Mouse (Mus musculus) limb, embryonic 14.5 days (tissue): Measurements from ENCODE around the gene E2f4. TPM values are rescaled to one million over a fixed set of nuclear protein-coding genes. Genes with fewer than 3 reads are reported as not detected.

Experiments
- ATAC-seq: fragments of 200-750 bp; cut with Nextera tagmentation; 2 replicates; pipeline ENCODE4 v1.8.0; 2017; ENCODE audit warnings: low read depth, moderate number of reproducible peaks, moderate TSS enrichment; ENCODE audit not compliant: low FRiP score
- DNase-seq: peaks from one replicate; pipeline ENCODE4 v3.0.0-alpha.2; 2015; ENCODE audit warnings: low spot score
- H3K27ac ChIP-seq: fragments of 300-500 bp; sonication (generic); replicated peaks from 2 replicates; pipeline ENCODE4 v1.5.1; 2014; ENCODE audit warnings: low read depth, mild to moderate bottlenecking, low read length, moderate library complexity, mixed read lengths
- H3K27me3 ChIP-seq: fragments of 300-500 bp; sonication (generic); 2 replicates; pipeline ENCODE4 v1.6.1; 2014; ENCODE audit warnings: low read length, mixed read lengths; ENCODE audit not compliant: control insufficient read depth, insufficient read depth
- H3K36me3 ChIP-seq: fragments of 300-500 bp; sonication (generic); 2 replicates; pipeline ENCODE4 v1.6.1; 2014; ENCODE audit warnings: mild to moderate bottlenecking, low read length, moderate library complexity, mixed read lengths; ENCODE audit not compliant: control insufficient read depth, insufficient read depth
- H3K4me1 ChIP-seq: fragments of 300-500 bp; sonication (generic); 2 replicates; pipeline ENCODE4 v1.6.1; 2014; ENCODE audit warnings: antibody characterized with exemption, low read length, mixed read lengths; ENCODE audit not compliant: control insufficient read depth, insufficient read depth
- H3K4me2 ChIP-seq: fragments of 300-500 bp; sonication (generic); replicated peaks from 2 replicates; pipeline ENCODE4 v1.6.1; 2014; ENCODE audit warnings: low read depth, mild to moderate bottlenecking, low read length, moderate library complexity; ENCODE audit not compliant: severe bottlenecking
- H3K4me3 ChIP-seq: fragments of 300-500 bp; sonication (generic); replicated peaks from 2 replicates; pipeline ENCODE4 v1.5.1; 2014; ENCODE audit warnings: low read length
- H3K9ac ChIP-seq: fragments of 300-500 bp; sonication (generic); 2 replicates; pipeline ENCODE4 v1.6.1; 2014; ENCODE audit warnings: mild to moderate bottlenecking, low read depth, low read length, moderate library complexity; ENCODE audit not compliant: severe bottlenecking
- H3K9me3 ChIP-seq: fragments of 300-500 bp; sonication (generic); 2 replicates; pipeline ENCODE4 v1.6.1; 2016; ENCODE audit warnings: low read length; ENCODE audit not compliant: control insufficient read depth
- POLR2A ChIP-seq: fragments of 200-500 bp; IDR thresholded peaks from 2 replicates; pipeline ENCODE4 v1.8.0; 2012; ENCODE audit warnings: inconsistent platforms, mild to moderate bottlenecking, moderate library complexity, borderline replicate concordance; ENCODE audit not compliant: insufficient read depth, insufficient read length; ENCODE audit errors: extremely low read depth
- WGBS: fragments of 180-500 bp; shearing (Covaris S2); extraction: QIAGEN DNeasy Blood & Tissue Kit; methylation state at CpG from one replicate; pipeline ENCODE4 v1.1.7; 2014; 5-methylcytosine and 5-hydroxymethylcytosine counted together
- polyA plus RNA-seq, 2 experiments: library from polyadenylated mRNA; depleted of rRNA in 1 of 2; stranded (reverse) in 1 of 2; unstranded in 1 of 2; fragments of >200 nt; fragmentation: Nextera tagmentation in 1 of 2; extraction: Ambion mirVana in 1 of 2; gene quantifications; 2 replicates each; pipeline versions ENCODE4 v1.2.1 to v1.2.3; 2012 to 2014

Gene E2f4
- polyA plus RNA-seq, 2 experiments, result 76.2 to 136 TPM

DNA sequence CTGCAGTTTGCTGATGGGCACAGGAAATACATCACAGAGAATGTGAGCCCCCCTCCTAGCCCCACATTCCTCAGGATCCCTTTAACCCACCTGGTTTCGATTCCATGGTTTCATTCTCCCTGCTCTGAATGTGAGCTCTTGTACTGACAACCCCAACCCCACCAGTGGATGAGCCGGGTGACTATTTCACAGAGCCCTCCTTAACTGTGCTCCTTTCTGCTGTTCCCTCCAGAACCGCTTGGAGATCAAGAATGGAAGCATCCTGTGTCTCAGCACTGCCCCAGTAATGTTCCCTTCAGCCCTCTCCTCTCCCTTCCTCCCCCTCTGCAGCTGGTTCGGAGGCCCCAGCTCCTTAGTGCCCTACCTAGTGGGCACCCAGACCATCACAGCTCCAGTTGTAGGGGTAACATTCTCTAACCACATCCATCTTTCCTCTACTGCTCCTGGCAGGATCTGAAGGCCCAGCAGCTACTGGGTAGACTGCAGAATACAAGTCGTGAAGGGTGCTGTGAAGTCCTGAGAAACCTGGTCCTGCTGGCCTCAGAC, 8.8 kb downstream of the E2f4 start:
- Histone ChIP-seq H3K36me3 (peaks cover 64% of the 10 kb centered on the region), H3K4me3 (peak overlapping the region; percentile 33), H3K27ac (peak overlapping the region; percentile 26; the same call in 1 of the 2 replicates), H3K4me1 (peaks cover 18% of the 10 kb centered on the region), H3K27me3 (no peaks in the 10 kb centered on the region), H3K9me3 (no peaks in the 10 kb centered on the region), H3K4me2 (peak overlapping the region; percentile 66), H3K9ac (peak overlapping the region; percentile 54)
- ATAC-seq (peak; percentile 15), DNase-seq (no peak)
- TF ChIP-seq POLR2A, result no peak
- WGBS, result 35% methylated on average over 5 of the region's 5 CpGs

DNA sequence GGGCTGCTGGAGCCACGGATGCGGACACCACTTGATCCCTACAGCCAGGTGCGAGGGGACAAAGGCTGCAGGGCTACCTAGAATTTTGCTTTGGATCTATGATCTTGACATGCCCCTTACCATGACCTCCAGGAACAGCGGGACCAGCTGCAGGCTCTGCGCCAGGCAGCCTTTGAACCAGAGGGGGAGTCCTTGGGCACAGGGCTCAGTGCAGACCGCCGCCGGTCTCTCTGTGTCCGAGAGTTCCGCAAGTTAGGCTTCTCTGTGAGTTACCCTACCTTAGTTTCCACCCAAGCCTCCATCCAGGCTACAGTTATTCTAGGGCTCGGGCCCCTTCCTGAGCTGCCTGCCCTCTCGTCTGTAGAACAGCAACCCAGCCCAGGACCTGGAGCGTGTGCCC, 10.2 kb downstream of the E2f4 start:
- 93% methylated on average over 13 of the region's 13 CpGs for WGBS
- H3K4me2 ChIP-seq, result no peak overlapping the region

DNA sequence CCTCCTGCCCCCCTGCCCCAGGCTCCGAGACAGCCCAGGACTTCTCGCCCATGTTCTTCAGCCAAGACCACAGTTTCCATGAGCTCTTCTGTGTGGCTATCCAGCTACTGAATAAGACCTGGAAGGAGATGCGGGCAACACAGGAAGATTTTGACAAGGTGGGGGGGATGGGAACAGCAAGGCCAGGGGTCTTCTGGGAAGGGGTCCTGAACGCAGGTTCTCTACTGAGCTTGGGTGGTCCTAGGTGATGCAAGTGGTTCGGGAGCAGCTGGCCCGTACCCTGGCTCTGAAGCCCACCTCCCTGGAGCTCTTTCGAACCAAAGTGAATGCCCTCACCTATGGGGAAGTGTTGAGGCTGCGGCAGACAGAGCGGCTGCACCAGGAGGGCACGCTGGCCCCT, 11.0 kb downstream of the E2f4 start:
- H3K4me3 ChIP-seq, result no peak overlapping the region
- whole genome bisulfite sequencing, result 90% methylated on average over 10 of the region's 10 CpGs
- H3K27ac ChIP-seq, result no peak overlapping the region
- no peaks in the 10 kb centered on the region for H3K27me3 ChIP-seq
- no peak overlapping the region for H3K4me2 ChIP-seq
- TF ChIP-seq POLR2A, result no peak
- peaks cover 59% of the 10 kb centered on the region for H3K36me3 ChIP-seq
- no peak overlapping the region for H3K9ac ChIP-seq
- no peaks in the 10 kb centered on the region for H3K9me3 ChIP-seq
- H3K4me1 ChIP-seq, result peaks cover 18% of the 10 kb centered on the region
- DNase-seq (no peak), ATAC-seq (no peak)

More for the DNA sequence above, 10.2 kb downstream of the E2f4 start:
- DNase-seq (no peak), ATAC-seq (no peak)
- no peak for TF ChIP-seq POLR2A
- no peak overlapping the region for H3K27ac ChIP-seq
- H3K4me3 ChIP-seq, result no peak overlapping the region
- H3K4me1 ChIP-seq, result peaks cover 18% of the 10 kb centered on the region
- peaks cover 62% of the 10 kb centered on the region for H3K36me3 ChIP-seq
- no peaks in the 10 kb centered on the region for H3K9me3 ChIP-seq
- no peak overlapping the region for H3K9ac ChIP-seq
- no peaks in the 10 kb centered on the region for H3K27me3 ChIP-seq

DNA sequence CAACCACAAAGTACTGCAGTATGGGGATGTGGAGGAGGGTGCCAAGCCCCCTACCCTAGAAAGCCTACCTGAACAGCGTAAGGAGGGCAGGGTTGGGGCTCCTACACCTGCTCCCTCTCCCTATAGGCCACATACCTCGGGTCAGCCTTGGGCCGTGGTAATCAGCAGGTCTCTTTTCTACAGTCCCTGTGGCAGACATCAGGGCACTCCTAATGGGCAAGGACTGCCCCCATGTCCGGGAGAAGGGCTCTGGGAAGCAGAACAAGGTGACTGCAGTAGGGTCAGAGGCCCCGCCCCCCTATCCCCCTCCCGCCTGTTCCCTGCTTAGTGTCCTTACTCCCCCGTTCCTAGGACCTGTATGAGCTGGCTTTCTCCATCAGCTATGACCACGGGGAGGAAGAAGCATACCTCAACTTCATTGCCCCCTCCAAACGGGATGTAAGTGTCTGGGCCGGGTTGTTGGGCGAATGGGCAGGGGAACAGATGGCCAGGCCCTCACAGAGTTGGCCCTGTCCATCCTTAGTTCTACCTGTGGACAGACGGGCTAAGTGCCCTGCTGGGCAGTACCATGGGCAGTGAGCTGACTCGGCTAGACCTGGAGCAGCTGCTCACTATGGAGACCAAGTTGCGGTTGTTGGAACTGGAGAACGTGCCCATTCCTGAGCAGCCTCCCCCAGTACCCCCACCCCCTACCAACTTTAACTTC, 11.8 kb downstream of the E2f4 start:
- no peak overlapping the region for H3K9ac ChIP-seq
- no peak overlapping the region for H3K4me3 ChIP-seq
- 79% methylated on average over 15 of the region's 15 CpGs for WGBS
- H3K36me3 ChIP-seq, result peaks cover 58% of the 10 kb centered on the region
- no peak overlapping the region for H3K27ac ChIP-seq
- H3K4me1 ChIP-seq, result peaks cover 18% of the 10 kb centered on the region
- no peaks in the 10 kb centered on the region for H3K27me3 ChIP-seq
- no peaks in the 10 kb centered on the region for H3K9me3 ChIP-seq
- no peak for TF ChIP-seq POLR2A
- DNase-seq, result no peak
- ATAC-seq, result no peak
- H3K4me2 ChIP-seq, result no peak overlapping the region

DNA sequence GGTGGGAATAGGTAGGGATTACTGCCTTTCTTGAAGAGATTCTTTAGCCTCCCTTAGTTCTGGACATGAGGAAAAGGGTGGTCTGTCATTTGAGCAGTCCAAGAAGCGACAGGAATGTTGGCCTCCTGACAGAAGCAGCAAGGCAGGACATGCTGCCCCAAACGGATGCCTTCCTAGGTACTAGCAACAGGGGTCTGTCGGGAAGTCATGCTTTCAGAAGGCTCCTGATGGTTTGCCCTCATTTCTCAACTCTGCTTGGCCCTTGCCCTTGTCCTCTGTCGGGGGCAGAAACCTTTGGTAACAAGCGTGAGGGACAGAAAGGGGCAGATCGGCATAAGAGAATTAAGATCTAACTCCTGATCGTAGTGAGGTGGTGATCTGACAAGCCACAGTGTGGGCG, 12.7 kb downstream of the E2f4 start:
- no peak overlapping the region for H3K4me3 ChIP-seq
- no peak overlapping the region for H3K4me2 ChIP-seq
- ATAC-seq, result no peak
- TF ChIP-seq POLR2A, result no peak
- 81% methylated on average over 8 of the region's 8 CpGs for WGBS
- no peak for DNase-seq
- H3K27me3 ChIP-seq, result no peaks in the 10 kb centered on the region
- H3K9ac ChIP-seq, result no peak overlapping the region
- H3K9me3 ChIP-seq, result no peaks in the 10 kb centered on the region
- peaks cover 55% of the 10 kb centered on the region for H3K36me3 ChIP-seq
- H3K4me1 ChIP-seq, result peaks cover 12% of the 10 kb centered on the region
- no peak overlapping the region for H3K27ac ChIP-seq
